Mouse (Mus musculus): ENCODE measurements around the gene Etv1. TPM values are rescaled to one million over a fixed set of nuclear protein-coding genes. Genes with fewer than 3 reads are reported as not detected.
A peak's percentile ranks its signal among the peaks of the same experiment; 100 is the strongest.
"Not testable (repeated sequence)": the region's sequence is repeated elsewhere in the genome, so short reads cannot be mapped to it uniquely, and the experiment has no call there.

Gene Etv1
- total RNA-seq, 2 experiments from 2014 or later: 0.59 to 1.1 TPM

- ATAC-seq (ENCODE audit: poor library complexity, severe bottlenecking): no peak
These were observed 37.1 kb downstream of the Etv1 start for GRCm38 (mm10) chr12:38816235-38816634.

GRCm38 (mm10) chr12:38818320-38818719 lies 39.1 kb downstream of the Etv1 start:
- ATAC-seq (ENCODE audit: poor library complexity, severe bottlenecking): no peak

- ATAC-seq (ENCODE audit: poor library complexity, severe bottlenecking): no peak
These were observed 41.5 kb downstream of the Etv1 start for GRCm38 (mm10) chr12:38820642-38821041.

- ATAC-seq (ENCODE audit: poor library complexity, severe bottlenecking): no peak
These were observed 45.2 kb downstream of the Etv1 start for GRCm38 (mm10) chr12:38824405-38824804.

GRCm38 (mm10) chr12:38832981-38833380 lies 53.8 kb downstream of the Etv1 start:
- ATAC-seq (ENCODE audit: poor library complexity, severe bottlenecking): no peak

GRCm38 (mm10) chr12:38834581-38834980 lies 55.4 kb downstream of the Etv1 start:
- ATAC-seq (ENCODE audit: poor library complexity, severe bottlenecking): no peak

GRCm38 (mm10) chr12:38834986-38835385 lies 55.8 kb downstream of the Etv1 start:
- ATAC-seq (ENCODE audit: poor library complexity, severe bottlenecking): not testable (repeated sequence)

- peak; percentile 95 for ATAC-seq (ENCODE audit: poor library complexity, severe bottlenecking)
These were observed 64.7 kb downstream of the Etv1 start for GRCm38 (mm10) chr12:38843801-38844295.

GRCm38 (mm10) chr12:38847500-38848261 lies 68.5 kb downstream of the Etv1 start:
- no peak for ATAC-seq (ENCODE audit: poor library complexity, severe bottlenecking)

GRCm38 (mm10) chr12:38849994-38850393 lies 70.8 kb downstream of the Etv1 start:
- no peak for ATAC-seq (ENCODE audit: poor library complexity, severe bottlenecking)

- ATAC-seq (ENCODE audit: poor library complexity, severe bottlenecking): peak; percentile 74
These were observed 75.1 kb downstream of the Etv1 start for GRCm38 (mm10) chr12:38854274-38854673.

GRCm38 (mm10) chr12:38854751-38855150 lies 75.6 kb downstream of the Etv1 start:
- peak; percentile 55 for ATAC-seq (ENCODE audit: poor library complexity, severe bottlenecking)

GRCm38 (mm10) chr12:38859675-38860074 lies 80.5 kb downstream of the Etv1 start:
- ATAC-seq (ENCODE audit: poor library complexity, severe bottlenecking): no peak

- peak; percentile 57 for ATAC-seq (ENCODE audit: poor library complexity, severe bottlenecking)
These were observed 81.3 kb downstream of the Etv1 start for GRCm38 (mm10) chr12:38860168-38861115.

GRCm38 (mm10) chr12:38863395-38863794 lies 84.2 kb downstream of the Etv1 start:
- ATAC-seq (ENCODE audit: poor library complexity, severe bottlenecking): peak; percentile 66

- ATAC-seq (ENCODE audit: poor library complexity, severe bottlenecking): peak; percentile 65
These were observed 85.0 kb downstream of the Etv1 start for GRCm38 (mm10) chr12:38863982-38864828.

- no peak for ATAC-seq (ENCODE audit: poor library complexity, severe bottlenecking)
These were observed 95.4 kb downstream of the Etv1 start for GRCm38 (mm10) chr12:38874470-38874995.

- peak; percentile 71 for ATAC-seq (ENCODE audit: poor library complexity, severe bottlenecking)
These were observed 125.3 kb downstream of the Etv1 start for GRCm38 (mm10) chr12:38904516-38904915.

GRCm38 (mm10) chr12:38906314-38906713 lies 127.1 kb downstream of the Etv1 start:
- no peak for ATAC-seq (ENCODE audit: poor library complexity, severe bottlenecking)

- ATAC-seq (ENCODE audit: poor library complexity, severe bottlenecking): no peak
These were observed 127.6 kb downstream of the Etv1 start for GRCm38 (mm10) chr12:38906812-38907211.

All from megakaryocyte, adult 5-6 weeks (primary cell).